Mouse (Mus musculus) gastrocnemius, adult 8-10 months (tissue): ENCODE data around the gene Mum1. TPM values are rescaled to one million over a fixed set of nuclear protein-coding genes. Genes with fewer than 3 reads are reported as not detected.

Experiments used
- DNase-seq, 2 experiments: peaks; one replicate each; pipeline ENCODE4 v3.0.0; 2022; ENCODE audit warnings: low spot score in 2 of 2
- total RNA-seq, 4 experiments: library from RNA; stranded (reverse); gene quantifications; 2 replicates each; pipeline ENCODE4 v1.2.4; 2022

The Mum1 gene
- total RNA-seq, 4 experiments from 2014 or later = 12.7 to 16.9 (median 15.2) TPM

DNA sequence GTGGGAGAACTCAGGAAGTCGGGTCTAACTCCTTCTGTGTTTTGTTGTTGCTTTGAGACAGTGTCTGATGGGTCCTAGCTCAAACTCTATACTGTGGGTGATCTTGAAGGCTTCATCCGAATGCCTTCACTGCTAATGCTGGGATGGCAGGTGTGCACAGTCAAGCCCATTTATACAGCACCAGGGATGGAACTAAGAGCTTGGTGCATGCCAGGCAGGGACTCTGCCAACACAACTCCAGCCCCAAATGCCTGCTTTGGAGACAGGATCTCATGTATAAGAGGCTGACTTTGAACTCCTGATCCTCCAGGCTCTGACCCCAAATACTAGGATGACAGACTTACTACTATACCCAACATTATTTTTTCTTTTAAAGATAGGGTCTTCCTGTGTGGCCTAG is 23.8 kb downstream of the Mum1 start:
- no peak for DNase-seq

DNA sequence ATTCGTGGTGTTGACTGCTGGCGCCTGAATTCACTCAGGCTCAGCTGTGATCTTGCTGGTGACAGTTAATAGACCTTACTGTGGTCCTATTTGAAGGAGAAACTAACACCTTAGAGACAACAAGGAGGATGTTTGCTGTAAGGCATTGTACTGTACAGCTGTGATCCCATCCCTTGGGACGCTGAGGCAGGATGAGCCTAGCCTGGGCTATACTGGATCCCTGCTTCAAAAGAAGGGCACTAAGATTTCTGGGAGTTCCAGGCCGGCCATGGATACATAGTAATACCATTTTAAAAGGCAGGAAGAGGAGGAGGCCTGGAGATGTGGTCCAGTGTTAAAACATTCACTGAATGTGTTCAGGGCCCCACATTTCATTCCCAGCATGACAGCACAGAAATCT is 24.3 kb downstream of the Mum1 start:
- no peak for DNase-seq

DNA sequence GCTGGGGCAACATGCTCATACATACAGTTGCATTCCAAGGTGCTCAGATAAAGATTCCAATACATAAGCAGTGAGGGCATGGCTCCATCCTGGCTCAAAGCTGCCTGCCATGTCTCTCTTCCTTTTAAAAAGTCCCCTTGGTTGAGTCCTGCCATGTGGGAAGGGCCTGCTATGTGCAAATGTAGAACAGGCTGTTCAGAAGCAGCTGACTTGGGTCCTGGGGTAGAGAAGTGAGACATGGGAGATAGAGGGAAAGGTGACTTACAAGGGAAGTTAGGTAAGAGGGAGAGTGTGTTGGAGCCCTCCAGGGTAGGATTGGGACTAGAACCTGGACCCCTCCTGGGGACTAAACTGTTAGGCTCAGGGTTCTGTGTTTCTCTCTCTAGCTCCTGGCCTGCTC is 25.8 kb downstream of the Mum1 start:
- DNase-seq = no peak

DNA sequence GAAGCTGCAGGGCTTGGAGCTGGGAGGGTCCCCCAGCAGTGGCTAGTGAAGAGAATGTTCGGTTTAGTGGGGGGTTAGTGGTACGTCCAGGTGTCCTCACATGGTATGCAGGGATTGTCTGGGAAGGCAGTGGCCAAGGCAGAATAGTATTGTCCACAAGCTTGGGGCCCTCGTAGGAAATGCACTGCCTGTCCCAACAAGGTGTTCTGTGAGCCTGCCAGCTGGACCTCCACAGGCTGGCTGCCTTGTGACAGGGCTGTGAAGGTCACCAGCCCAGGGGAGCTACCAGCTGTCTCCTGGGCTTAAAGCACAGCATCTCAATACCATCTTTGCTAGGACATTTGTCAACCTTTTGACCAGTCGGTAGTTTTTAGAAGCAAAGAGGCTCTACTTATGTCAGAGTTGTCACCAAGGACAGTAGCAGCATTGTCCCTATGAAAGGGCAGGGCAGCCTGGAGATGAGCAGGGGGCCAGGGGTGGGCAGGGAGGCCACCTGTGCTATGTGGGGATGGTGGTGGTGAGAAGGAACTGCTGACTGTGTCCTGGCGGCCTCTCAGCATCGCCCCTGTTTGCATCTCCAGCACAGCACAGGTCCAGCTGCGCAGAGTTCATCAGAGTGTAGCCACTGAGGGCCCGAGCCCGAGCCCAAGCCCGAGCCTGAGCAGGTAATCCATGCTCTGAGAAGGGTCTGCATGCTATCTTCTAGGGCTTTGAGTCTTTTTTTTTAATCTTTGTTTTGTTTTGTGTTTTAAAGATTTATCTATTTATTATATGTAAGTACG is 26.4 kb downstream of the Mum1 start:
- peak in 1 of 2 experiments; percentile 51 for DNase-seq

DNA sequence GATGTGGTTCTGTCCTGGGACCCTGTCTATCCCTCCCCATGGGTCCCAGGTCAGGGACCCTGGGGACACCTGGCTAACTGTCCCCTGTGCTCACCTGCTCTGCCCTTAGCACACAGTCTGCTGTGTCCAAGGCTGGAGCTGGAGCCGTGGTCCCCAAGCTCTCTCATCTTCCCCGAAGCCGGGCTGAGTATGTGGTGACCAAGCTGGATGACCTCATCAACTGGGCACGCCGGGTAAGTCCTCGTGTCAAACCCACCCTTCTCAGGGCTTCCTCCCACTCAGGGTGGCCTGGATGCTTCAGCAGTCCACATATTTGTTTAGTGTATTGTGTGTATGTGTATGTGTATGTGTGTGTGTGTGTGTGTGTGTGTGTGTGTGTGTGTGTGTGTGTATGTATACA is 27.3 kb downstream of the Mum1 start:
- no peak for DNase-seq

DNA sequence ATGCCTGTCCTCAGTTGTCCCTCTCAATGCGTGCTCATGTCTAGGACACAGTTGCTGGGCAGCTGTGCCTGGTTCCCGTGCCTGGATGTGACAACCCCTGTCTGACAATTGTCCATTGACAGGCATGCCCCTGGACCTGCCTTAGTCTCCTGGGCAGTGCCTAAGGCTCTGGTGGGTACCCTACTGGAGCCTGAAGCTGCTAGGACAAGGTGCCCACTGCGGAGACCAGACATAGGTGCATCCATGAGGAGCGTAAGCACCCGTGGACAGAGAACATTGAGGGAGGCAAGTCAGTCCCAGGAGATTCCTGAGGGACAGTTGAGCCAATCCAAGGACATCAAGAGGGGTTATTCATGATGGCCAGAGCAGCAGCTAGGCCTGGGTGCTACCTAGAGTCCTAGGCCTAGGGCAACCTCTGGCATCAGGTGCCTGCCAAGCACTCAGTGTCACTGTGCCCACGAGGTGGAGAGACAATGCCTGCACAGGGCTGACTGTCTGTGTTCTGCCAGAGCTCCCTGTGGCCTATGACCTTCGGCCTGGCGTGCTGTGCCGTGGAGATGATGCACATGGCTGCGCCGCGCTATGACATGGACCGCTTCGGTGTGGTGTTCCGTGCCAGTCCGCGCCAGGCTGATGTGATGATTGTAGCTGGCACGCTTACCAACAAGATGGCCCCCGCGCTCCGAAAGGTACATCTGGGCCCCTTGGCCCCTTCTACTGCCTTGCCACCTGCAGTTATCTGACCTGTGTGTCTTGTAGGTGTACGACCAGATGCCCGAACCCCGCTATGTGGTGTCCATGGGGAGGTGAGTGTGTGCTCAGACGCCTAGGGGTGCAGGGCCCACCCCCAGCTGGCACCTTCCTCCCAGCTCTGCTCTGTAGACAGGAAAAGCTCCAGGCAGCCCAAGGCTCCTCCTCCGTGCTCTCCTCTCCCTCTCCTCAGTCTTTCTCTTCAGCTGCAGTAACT is 28.4 kb downstream of the Mum1 start:
- no peak for DNase-seq

DNA sequence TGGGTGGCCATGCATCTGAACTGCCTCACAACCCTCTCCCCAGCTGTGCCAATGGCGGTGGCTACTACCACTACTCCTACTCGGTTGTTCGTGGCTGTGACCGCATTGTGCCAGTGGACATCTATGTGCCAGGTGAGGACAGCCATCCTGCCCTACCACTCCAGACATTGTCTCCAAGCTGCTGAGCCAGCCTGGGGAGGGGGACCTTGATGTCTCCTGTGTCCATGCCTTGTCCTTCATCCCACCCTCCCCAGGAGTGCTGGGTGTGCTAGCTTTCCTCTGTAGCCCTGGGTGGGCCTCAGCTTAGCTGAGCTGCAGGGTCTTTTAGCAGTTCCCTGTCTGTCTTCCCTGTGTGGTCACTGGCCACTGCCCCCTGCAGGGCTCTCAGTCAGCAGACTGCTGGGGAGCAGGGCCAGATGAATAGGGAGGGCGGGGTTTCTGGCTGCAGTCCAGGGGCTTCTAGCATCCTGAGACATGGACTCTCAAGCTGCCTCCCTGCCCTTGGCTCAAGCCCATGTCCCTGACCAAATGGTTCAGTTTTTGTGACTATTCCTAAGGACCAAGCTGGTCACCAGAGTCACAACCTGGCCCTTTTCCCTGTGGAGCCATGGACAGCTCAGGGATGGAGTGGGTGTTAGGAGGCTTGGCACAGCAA is 29.8 kb downstream of the Mum1 start:
- DNase-seq = no peak

DNA sequence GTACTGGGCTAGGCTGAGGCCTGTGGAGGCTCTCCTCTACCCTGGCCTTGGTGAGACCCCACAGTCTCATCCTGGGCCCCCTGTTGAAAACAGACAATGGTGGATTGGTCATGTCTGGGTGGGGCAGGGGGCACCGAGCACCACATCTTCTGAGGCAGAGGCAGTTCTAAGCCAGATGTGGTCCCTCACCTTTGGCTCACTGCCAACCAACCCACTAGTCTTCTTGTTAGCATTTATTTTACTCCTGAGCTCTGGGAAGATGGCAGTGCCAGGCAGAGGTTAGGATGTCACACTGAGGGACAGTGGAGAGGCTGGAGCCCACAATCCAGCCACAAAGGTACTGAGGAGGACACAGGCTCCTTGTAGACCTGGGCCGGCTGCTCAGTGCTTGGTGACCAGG is 31.7 kb downstream of the Mum1 start:
- no peak for DNase-seq

DNA sequence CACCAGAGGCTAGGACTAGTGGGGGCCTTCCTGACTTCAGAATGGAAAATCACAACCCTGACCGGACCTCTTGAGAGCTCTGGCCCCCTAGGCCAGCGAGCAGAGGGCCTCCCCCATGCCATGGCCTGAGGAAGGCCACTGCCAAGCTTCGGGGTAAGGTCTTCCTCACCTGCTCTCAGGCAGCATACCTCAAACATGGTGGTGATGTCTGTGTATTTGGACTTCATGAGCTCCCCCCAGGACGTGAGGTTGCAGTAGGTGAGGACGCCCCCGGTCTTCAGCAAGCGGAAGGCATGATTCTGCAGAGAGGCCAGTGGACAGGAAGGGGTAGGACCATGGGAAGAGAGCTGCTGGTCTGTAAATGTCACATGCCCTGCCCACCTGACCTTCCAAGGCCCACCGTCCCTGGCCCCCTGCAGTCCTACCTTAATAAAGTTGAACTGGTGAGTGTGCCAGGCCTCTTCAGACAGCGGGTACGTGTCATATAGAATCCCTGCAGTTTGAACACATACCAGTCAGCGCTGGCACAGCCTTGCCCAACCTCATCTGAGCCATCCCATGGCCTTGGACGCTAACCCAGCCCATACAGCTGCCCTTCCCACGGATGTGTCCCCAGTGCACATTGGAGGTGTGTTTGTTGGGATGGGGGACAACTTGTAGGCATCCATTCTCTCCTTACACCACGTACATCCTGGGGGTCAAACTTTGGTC is 32.7 kb downstream of the Mum1 start:
- no peak for DNase-seq

DNA sequence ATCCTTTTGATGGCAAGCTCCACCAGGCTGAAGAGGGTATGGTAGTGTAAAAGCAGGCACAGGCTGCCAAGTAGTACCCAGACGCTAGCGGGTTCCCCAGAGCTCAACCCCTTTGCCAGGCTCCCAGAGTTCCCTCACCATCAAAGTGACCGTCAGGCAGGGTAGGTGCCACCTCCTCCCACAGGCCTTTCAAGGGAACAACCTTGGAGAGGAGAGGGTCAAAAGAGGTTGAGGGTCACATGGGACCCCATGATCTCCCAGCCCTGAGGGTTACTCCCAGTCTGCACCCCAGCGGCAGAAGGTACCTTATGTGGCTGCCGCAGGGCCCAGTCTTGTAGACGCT is 33.2 kb downstream of the Mum1 start:
- no peak for DNase-seq

DNA sequence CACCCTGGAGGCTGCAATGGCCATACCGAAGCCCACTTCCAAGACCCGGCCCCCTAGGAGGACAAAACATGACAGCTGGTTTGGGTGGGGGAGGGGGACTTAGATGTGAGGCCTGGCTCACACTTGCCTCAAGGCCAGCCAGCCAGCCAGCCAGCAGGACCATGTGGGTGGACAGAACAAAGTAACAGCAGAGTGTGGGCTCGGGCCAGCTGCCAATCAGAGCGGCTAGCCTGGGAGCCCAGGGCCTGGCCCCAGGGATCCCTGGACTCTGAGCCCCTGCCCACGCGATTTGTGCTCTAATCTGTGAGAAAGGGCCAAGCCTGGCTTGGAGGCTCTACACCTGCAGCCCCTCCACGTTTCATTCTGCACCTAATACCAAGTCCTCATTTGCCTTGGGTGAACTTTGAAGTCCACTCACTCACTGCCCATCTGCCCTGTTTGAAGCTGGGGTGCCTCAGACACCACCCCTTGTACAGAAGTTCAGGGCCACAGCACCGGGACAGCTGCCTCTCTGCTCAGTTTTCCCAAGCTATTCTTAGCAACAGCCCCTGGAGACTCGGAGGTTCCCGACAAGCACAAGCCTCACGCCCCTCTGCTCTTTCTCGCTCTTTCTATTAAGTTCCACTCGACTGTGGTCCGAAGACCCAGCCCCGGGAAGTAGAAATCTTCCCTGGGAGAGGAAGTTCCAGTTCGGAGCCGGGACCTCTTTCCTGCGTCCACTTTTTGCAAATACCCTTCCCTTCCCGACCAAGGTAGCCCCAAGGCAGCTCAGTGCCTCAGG is 33.8 kb downstream of the Mum1 start:
- DNase-seq = peak; percentile 42 to 62

DNA sequence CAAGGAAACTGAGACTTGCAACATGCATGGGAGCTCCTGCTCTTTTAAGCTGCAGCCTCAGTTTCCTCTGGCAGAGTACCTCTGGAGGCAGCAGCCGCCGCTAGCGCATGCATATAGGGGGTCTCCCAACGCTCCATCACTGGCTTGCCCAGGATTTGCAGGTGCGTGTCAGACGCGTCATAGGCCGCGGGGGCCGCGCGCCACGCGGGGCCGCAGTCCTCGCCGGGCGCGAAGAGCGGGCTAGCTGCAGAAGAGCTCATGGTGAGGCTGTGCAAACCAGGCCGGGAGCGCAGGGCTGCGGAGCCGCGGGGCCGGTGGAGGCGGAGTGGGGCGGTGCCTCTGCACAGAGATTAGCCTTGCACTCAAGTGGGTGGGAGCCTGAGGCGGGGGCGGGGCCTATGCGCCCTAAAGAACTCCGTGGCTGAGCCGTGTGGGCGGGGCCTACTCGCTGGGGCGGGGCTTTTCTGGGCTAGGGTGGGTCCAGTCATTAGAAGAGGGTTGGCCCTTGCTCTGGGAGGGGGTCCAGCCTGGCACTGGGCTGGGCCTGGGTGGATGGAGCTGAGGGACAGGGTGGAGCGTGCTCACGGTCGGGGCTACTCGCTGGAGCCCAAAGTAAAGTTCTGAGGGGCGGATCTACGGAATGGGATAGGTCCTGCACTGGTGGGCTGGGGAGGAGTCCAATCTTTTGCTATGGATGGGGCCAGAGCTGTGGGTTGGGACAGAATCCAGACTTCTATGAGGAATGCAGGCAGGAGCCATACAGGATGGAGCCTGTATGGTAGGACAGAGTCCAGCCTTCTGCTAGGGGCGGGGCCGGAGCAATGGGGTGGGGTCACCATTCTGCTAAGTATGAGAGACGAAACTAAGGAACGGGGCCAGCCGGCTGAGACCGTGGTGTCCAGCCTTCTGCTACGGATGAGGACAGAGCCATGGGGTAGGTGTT is 34.7 kb downstream of the Mum1 start, which contains the start of the genes Gamt and Dazap1:
Gene Gamt, minus strand, starts transcription at position 371 of the 943 bp plus-strand sequence.
Gene Dazap1, plus strand, starts transcription at position 845 of the 943 bp plus-strand sequence.
- DNase-seq = peak; percentile 97

DNA sequence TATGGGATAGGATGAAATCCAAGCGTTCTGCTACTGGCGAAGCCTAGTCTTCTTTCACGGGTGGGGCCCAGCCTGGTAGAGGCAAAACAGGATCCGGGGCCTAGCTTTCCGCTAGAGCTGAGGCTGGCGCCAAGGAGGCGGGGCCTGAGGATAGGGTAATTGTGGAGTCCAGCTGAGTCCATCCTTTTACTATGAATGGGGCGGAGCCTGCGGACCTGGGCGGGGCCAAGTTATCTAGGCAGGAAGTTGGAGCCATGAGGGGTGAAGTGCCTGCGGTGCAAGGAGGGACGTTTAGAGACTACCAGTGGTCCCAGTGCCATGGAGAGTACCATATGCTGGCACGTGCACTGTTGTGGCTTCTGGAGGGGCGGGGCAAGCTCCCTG is 35.3 kb downstream of the Mum1 start:
- DNase-seq = peak; percentile 99

DNA sequence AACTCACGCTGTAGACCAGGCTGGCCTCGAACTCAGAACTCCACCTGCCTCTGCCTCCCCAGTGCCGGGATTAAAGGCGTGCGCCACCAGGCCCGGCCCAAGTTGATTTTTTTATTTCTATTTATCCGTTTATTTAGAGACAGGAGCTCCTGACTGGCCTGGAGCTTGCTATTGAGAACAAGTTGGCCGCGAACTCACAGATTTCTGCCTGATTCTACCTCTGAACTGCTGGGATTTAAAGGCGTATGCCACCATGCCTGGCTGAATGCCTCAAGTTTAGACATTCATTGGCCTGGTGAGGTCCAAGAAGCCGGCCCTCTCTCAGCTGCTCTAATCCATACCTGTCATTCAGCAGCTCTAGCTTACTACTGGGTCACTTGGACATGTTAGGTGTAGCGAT is 35.9 kb downstream of the Mum1 start:
- no peak for DNase-seq

DNA sequence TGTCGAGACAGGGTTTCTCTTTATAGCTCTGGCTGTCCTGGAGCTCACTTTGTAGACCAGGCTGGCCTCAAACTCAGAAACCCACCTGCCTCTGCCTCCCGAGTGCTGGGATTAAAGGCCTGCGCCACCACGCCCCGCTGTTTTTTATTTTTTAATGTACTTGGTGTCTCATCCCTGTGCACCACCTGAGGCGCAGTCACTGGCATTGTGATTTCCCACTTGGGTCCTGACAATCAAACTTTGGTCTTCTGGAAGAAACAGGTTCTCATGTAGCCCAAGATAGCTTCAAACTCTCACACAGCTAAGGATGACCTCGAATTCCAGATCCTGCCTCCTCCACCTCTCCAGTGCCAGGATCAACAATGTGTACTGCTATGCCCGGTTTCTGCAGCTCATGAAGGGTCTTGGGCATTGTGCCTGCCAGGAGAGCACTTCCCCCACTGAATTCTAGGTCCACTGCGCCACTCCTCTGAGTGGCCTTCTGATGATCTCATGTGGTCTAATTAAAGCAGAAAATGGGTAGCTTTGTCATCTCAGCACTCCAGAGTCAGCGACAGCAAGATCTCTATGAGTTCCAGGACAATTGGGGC is 36.6 kb downstream of the Mum1 start:
- no peak for DNase-seq

DNA sequence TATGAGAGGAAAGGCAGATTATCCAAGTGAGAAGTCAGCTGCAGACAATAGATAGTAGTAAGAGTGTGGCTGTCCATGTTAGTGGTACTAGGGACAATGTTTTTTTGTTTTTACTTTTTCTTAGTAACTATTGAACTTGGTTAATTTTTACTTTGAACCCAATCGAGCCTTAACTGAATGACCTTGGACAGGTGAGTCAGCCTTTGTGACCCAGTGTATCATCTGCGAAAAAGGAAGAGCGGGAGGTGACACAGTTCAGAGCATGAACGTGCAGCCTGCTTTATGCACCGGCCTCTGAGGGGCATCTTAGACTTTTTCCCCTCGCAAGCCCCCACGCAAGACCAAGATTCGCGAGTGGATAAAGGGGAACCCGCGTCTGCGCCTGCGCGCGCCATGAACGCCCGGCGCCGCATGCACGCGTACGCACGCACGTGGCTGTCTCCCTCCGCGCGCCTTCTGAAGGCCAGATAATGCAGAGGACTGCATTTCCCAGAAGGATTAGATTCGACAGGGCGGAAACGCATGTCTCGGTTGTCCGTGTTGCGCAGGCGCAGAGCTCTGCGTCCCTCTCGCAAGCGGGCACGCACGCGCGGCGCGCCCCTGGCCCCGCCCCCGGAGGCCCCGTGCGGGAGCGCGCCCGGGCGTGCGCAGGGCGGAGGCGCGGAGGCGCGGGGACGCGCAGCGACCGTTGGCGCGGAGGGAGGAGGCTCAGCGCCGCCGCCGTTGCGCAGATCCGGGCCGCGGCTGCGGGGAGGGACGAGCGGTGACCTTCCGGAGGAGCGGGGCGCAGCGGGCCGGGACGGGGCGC is 38.3 kb downstream of the Mum1 start:
- DNase-seq = peak; percentile 99

DNA sequence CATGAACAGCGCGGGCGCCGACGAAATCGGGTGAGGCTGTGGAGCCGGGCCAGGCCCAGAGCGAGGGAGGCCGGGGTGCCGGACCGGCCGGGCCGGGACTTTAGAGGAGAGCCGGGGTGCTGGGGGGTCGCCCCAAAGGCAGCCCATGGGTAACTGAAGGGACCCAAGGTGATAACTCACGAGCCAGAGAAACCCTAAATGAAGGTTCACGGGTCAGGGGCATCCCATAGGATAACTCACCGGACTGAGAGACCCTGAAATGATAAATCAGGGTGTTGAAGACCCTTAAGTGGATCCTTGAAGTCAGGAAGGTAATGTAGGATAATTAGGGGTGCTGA is 38.9 kb downstream of the Mum1 start:
- no peak for DNase-seq

DNA sequence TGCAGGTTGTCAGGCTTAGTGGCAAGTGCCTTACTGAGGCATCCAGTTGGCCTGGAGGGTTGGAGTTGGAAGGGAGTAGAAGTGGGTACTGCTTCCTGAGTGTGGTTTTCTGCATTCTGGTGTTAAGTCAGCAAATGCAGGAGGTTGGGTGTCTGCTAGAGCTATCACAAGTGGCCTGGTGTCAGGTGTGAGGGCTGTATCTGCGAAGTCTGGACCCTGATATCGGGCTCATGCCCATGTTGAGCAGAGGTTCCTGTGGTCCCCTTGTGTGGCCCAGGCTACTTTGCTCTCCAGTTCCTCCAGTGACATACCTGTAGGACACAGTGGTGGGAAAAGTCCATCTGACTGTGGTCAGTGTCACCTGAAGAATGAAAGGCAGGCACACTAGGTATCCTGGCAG is 43.9 kb downstream of the Mum1 start:
- DNase-seq = no peak
